Mouse (Mus musculus): ENCODE measurements at regions not wholly inside any gene's neighbourhood (a gene's known extent, or its start where the extent isn't known, plus 50 kb on each side); places are given as distances from the start of the nearest gene placed in this dataset.
"Not testable (repeated sequence)": the region's sequence is repeated elsewhere in the genome, so short reads cannot be mapped to it uniquely, and the experiment has no call there.

DNA sequence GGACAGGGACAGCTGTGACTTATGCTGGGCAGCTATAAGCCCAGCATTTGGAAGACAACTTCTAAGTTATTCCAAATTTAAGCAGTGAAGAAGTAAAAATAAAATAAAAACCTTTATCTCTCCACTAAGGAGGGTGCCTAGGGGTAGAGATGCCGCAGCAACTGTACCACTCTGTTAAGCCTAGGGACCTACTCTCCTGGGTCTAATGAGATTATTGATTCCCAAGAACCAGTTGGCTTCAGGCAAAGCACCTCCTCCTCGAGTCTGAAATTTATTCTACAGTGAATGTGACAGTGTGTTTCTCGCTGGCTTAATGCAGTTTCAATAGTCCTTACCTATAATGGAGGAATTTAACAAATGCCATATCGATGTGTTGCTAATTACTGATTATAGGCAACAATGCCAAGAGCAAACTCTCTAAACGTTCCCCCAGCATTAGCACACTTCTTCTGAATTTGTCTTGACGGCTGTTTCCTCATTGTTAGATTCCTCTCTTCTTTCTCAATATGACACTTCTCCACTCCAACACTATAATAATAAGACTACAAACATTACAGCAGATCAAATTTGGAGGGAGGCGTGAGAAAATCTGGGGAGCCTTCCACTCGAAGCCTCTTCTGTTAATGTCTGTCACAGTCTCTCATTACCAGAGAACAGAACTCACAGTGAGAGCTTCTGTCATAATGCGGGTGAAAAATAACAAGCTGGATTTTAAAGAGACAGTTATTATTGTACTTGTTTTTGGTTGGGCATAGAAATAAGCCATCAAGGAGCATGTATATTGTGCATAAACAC is 112.6 kb upstream of the Nabp1 start:
- no peak overlapping the region for H3K27ac ChIP-seq (ENCODE audit: insufficient read depth, low read depth, low read length)
- H3K4me1 ChIP-seq (ENCODE audit: control insufficient read depth, insufficient read depth, low read length): peaks cover 6% of the 10 kb centered on the region; the same call in 1 of the 2 replicates
- no peak overlapping the region for H3K4me3 ChIP-seq (ENCODE audit: insufficient read depth, low read length)
- TF ChIP-seq CTCF (IDR thresholded peaks at IDR 0.05; ENCODE audit: low read depth, low read length): no peak
- no peak for TF ChIP-seq POLR2A (IDR thresholded peaks at IDR 0.05; ENCODE audit: borderline replicate concordance, low read depth, low read length)

- no peak for TF ChIP-seq CTCF (IDR thresholded peaks at IDR 0.05; ENCODE audit: low read depth, low read length)
- no peak for TF ChIP-seq POLR2A (IDR thresholded peaks at IDR 0.05; ENCODE audit: borderline replicate concordance, low read depth, low read length)
- no peak overlapping the region for H3K4me3 ChIP-seq (ENCODE audit: insufficient read depth, low read length)
- H3K4me1 ChIP-seq (ENCODE audit: control insufficient read depth, insufficient read depth, low read length): peaks cover 10% of the 10 kb centered on the region
- H3K27ac ChIP-seq (ENCODE audit: insufficient read depth, low read depth, low read length): no peak overlapping the region
These were observed 106.8 kb upstream of the Nabp1 start for GRCm38 (mm10) chr1:51584925-51585424.

DNA sequence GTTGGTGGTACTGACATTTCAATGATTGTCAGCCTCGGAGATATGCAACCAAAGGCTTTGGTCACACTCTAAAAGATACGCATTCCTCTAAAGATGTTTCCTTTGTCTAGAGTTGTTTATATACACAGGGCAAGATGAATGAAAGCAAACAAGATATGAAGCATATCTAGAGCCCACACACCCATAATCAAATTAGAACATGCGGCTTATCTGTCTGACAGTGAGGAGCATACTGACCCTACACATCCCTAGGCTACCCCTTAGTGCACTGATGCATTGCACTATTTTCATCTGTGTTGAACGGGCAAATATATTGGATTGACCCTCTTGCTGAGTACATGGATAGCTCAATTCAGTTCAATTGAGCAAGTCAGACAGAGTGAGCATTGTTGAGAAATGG is 105.6 kb upstream of the Nabp1 start:
- Histone ChIP-seq H3K4me1 (ENCODE audit: control insufficient read depth, insufficient read depth, low read length) (peaks cover 14% of the 10 kb centered on the region), H3K27ac (ENCODE audit: insufficient read depth, low read depth, low read length) (no peak overlapping the region), H3K4me3 (ENCODE audit: insufficient read depth, low read length) (no peak overlapping the region)
- TF ChIP-seq POLR2A (IDR thresholded peaks at IDR 0.05; ENCODE audit: borderline replicate concordance, low read depth, low read length) (no peak), CTCF (IDR thresholded peaks at IDR 0.05; ENCODE audit: low read depth, low read length) (no peak)

GRCm38 (mm10) chr1:51580074-51580473 is 101.8 kb upstream of the Nabp1 start:
- Histone ChIP-seq H3K4me3 (ENCODE audit: insufficient read depth, low read length) (no peak overlapping the region), H3K27ac (ENCODE audit: insufficient read depth, low read depth, low read length) (no peak overlapping the region), H3K4me1 (ENCODE audit: control insufficient read depth, insufficient read depth, low read length) (peaks cover 11% of the 10 kb centered on the region)
- TF ChIP-seq POLR2A (IDR thresholded peaks at IDR 0.05; ENCODE audit: borderline replicate concordance, low read depth, low read length) (no peak), CTCF (IDR thresholded peaks at IDR 0.05; ENCODE audit: low read depth, low read length) (no peak)

- Histone ChIP-seq H3K4me1 (ENCODE audit: control insufficient read depth, insufficient read depth, low read length) (peaks cover 7% of the 10 kb centered on the region), H3K4me3 (ENCODE audit: insufficient read depth, low read length) (no peak overlapping the region), H3K27ac (ENCODE audit: insufficient read depth, low read depth, low read length) (no peak overlapping the region)
- TF ChIP-seq CTCF (IDR thresholded peaks at IDR 0.05; ENCODE audit: low read depth, low read length) (no peak), POLR2A (IDR thresholded peaks at IDR 0.05; ENCODE audit: borderline replicate concordance, low read depth, low read length) (no peak)
These were observed 99.5 kb upstream of the Nabp1 start for GRCm38 (mm10) chr1:51577701-51578100.

- TF ChIP-seq CTCF (IDR thresholded peaks at IDR 0.05; ENCODE audit: low read depth, low read length) (no peak), POLR2A (IDR thresholded peaks at IDR 0.05; ENCODE audit: borderline replicate concordance, low read depth, low read length) (no peak)
- Histone ChIP-seq H3K27ac (ENCODE audit: insufficient read depth, low read depth, low read length) (no peak overlapping the region), H3K4me3 (ENCODE audit: insufficient read depth, low read length) (no peak overlapping the region), H3K4me1 (ENCODE audit: control insufficient read depth, insufficient read depth, low read length) (no peaks in the 10 kb centered on the region)
These were observed 94.3 kb upstream of the Nabp1 start for GRCm38 (mm10) chr1:51572314-51573078.

GRCm38 (mm10) chr1:51569625-51570024 is 91.4 kb upstream of the Nabp1 start:
- Histone ChIP-seq H3K4me1 (ENCODE audit: control insufficient read depth, insufficient read depth, low read length) (no peaks in the 10 kb centered on the region), H3K4me3 (ENCODE audit: insufficient read depth, low read length) (no peak overlapping the region), H3K27ac (ENCODE audit: insufficient read depth, low read depth, low read length) (no peak overlapping the region)
- TF ChIP-seq CTCF (IDR thresholded peaks at IDR 0.05; ENCODE audit: low read depth, low read length) (no peak), POLR2A (IDR thresholded peaks at IDR 0.05; ENCODE audit: borderline replicate concordance, low read depth, low read length) (no peak)

DNA sequence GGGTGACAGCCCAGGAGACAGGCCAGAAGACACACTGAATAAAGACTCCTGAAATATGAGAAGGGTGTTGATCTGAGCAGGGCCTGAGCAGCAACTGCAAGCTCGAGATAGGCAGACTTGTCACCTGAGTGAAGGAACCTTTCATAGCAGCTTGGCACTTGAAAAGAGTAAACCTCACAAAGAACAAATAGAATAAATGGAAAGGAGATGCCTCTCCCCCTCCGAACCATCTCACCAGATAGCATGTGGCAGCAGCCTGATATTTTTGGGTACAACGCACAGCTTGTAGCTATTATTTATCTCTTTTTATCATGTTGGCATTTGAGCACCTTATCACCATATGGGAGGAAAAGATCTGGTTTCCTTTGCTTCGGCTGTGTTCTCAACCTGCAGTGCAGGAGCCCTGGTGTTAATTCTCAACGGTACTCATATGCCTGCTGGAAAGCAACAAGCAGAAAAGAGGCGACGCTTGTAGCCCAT is 88.0 kb upstream of the Nabp1 start:
- no peak overlapping the region for H3K4me3 ChIP-seq (ENCODE audit: insufficient read depth, low read length)
- no peak for TF ChIP-seq CTCF (IDR thresholded peaks at IDR 0.05; ENCODE audit: low read depth, low read length)
- H3K4me1 ChIP-seq (ENCODE audit: control insufficient read depth, insufficient read depth, low read length): no peaks in the 10 kb centered on the region
- no peak overlapping the region for H3K27ac ChIP-seq (ENCODE audit: insufficient read depth, low read depth, low read length)

DNA sequence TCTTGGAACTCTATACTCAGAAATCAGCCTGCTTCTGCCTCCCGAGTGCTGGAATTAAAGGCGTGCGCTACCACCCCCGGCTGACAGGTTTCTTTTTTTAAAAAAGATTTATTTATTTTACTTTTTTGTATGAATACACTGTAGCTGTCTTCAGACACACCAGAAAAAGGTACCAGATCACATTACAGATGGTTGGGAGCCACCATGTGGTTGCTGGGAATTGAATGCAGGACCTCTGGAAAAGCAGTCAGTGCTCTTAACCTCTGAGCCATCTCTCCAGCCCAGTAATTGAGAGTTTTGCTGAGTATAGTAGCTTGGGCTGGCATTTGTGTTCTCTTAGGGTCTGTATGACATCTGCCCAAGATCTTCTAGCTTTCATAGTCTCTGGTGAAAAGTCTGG is 78.4 kb upstream of the Nabp1 start:
- H3K27ac ChIP-seq (ENCODE audit: insufficient read depth, low read depth, low read length); H3K4me1 ChIP-seq (ENCODE audit: control insufficient read depth, insufficient read depth, low read length); H3K4me3 ChIP-seq (ENCODE audit: insufficient read depth, low read length): not testable (repeated sequence)

GRCm38 (mm10) chr1:51553738-51554137 is 75.5 kb upstream of the Nabp1 start:
- H3K4me1 ChIP-seq (ENCODE audit: control insufficient read depth, insufficient read depth, low read length): peaks cover 6% of the 10 kb centered on the region; the same call in 1 of the 2 replicates
- H3K27ac ChIP-seq (ENCODE audit: insufficient read depth, low read depth, low read length): no peak overlapping the region
- no peak overlapping the region for H3K4me3 ChIP-seq (ENCODE audit: insufficient read depth, low read length)
- TF ChIP-seq CTCF (IDR thresholded peaks at IDR 0.05; ENCODE audit: low read depth, low read length) (no peak), POLR2A (IDR thresholded peaks at IDR 0.05; ENCODE audit: borderline replicate concordance, low read depth, low read length) (no peak)

All from bone marrow macrophage, adult 2 months (primary cell).